In genomic region chr12:71768471-71768870, GRCm38 (mm10) we compare ENCODE assay signal across 8 mouse cellular contexts.
DNase-seq lines count a peak whose midpoint lies in the region; ATAC-seq and TF ChIP-seq lines count a peak whose summit lies in the region.

No protein-coding gene starts in this region.

- H3K4me1 ChIP-seq in ES-E14 (ENCODE audit: control insufficient read depth in 2 of 2, insufficient read depth in 2 of 2, low read length in 2 of 2, poor library complexity in 1 of 2) = no peaks in the 10 kb centered on the region
- H3K4me1 ChIP-seq in lung, embryonic 16.5 days (replicated peaks; ENCODE audit: control insufficient read depth, insufficient read depth, low read length) = peaks cover 8% of the 10 kb centered on the region; the same call in 1 of the 2 replicates

- under 1% methylated on average over 12 of the region's 12 CpGs for WGBS in lung, embryonic 16.5 days

- ATAC-seq in hematopoietic stem cell, adult 5-6 weeks (replicated peaks in 1 of 2; ENCODE audit: insufficient read depth in 1 of 2, low FRiP score in 2 of 2, low TSS enrichment in 1 of 2, low read depth in 1 of 2, poor library complexity in 2 of 2, severe bottlenecking in 2 of 2) = peak; percentile 59 to 60; a peak in 2 of 4 replicates
- no peak for ATAC-seq in lung, embryonic 16.5 days (ENCODE audit: low read depth)

- H3K27me3 ChIP-seq in lung, embryonic 16.5 days (ENCODE audit: control insufficient read depth, insufficient read depth, low read depth, low read length) = no peaks in the 10 kb centered on the region

- no peak overlapping the region for H3K4me3 ChIP-seq in ES-E14 (ENCODE audit: insufficient read depth in 1 of 2, low read depth in 1 of 2, low read length in 2 of 2, poor library complexity in 1 of 2, severe bottlenecking in 1 of 2)
- peak overlapping the region; percentile 47 for H3K4me3 ChIP-seq in lung, embryonic 16.5 days (ENCODE audit: low read length)

- no peaks in the 10 kb centered on the region for H3K9me3 ChIP-seq in ES-E14 (ENCODE audit: control insufficient read depth, insufficient read depth, low read depth, low read length)
- no peaks in the 10 kb centered on the region for H3K9me3 ChIP-seq in lung, embryonic 16.5 days (ENCODE audit: control insufficient read depth, low read length)

- H3K4me2 ChIP-seq in lung, embryonic 16.5 days (ENCODE audit: low read depth, low read length) = peak overlapping the region; percentile 81

- H3K9ac ChIP-seq in ES-E14 (ENCODE audit: insufficient read depth, low read depth, low read length, poor library complexity, severe bottlenecking) = no peak overlapping the region
- H3K9ac ChIP-seq in lung, embryonic 16.5 days (ENCODE audit: low read length) = peak overlapping the region; percentile 66

- DNase-seq in ES-E14 (ENCODE audit: low read depth, low spot score) = peak; percentile 56
- peak; percentile 69 to 80 for DNase-seq in cerebellum, adult 18-20 months
- DNase-seq in forelimb bud, embryonic 11.5 days (ENCODE audit: low read depth, low spot score) = peak; percentile 83
- DNase-seq in layer of hippocampus, adult 8-10 months (ENCODE audit: low spot score in 2 of 2) = peak; percentile 45 to 82
- peak; percentile 76 for DNase-seq in ovary, postnatal 14 days (ENCODE audit: low spot score)
- peak; percentile 17 to 73 for DNase-seq in thymus, postnatal 10 days (ENCODE audit: low spot score in 2 of 2)

- in situ Hi-C loops in ES-E14 (cut with MboI; ENCODE audit: low sequenced_read_pairs in 2 of 2, unreplicated experiment in 2 of 2) = loop anchor here (10.0 to 25.0 kb wide), 3 partner anchors 269 to 644 kb away; partner anchors contain the start of gene Rtn1 (in 1 of the 2)

- H3K27ac ChIP-seq in ES-E14 (ENCODE audit: insufficient read depth, low read depth, low read length, poor library complexity, severe bottlenecking) = no peak overlapping the region
- H3K27ac ChIP-seq in lung, embryonic 16.5 days (ENCODE audit: low read length) = no peak overlapping the region

- no peaks in the 10 kb centered on the region for H3K36me3 ChIP-seq in ES-E14 (ENCODE audit: control insufficient read depth, insufficient read depth, low read length, poor library complexity, severe bottlenecking)
- H3K36me3 ChIP-seq in lung, embryonic 16.5 days (ENCODE audit: control insufficient read depth, insufficient read depth, low read length) = no peaks in the 10 kb centered on the region

TF ChIP-seq in ES-E14, 5 proteins besides CTCF, POLR2A, EP300 and RAD21:
- peak; percentile 96 for TF ChIP-seq ZC3H11A (IDR thresholded peaks at IDR 0.05; ENCODE audit: borderline replicate concordance, low read depth, low read length)
- TF ChIP-seq HCFC1 (IDR thresholded peaks at IDR 0.05; ENCODE audit: borderline replicate concordance, insufficient read depth, low read length) = no peak
